Mouse (Mus musculus): Measurements from ENCODE around the gene Ptprj. TPM values are rescaled to one million over a fixed set of nuclear protein-coding genes. Genes with fewer than 3 reads are reported as not detected.

The Ptprj gene
- polyA plus RNA-seq, 1 experiment from 2014 or later = 5.4 TPM

DNA sequence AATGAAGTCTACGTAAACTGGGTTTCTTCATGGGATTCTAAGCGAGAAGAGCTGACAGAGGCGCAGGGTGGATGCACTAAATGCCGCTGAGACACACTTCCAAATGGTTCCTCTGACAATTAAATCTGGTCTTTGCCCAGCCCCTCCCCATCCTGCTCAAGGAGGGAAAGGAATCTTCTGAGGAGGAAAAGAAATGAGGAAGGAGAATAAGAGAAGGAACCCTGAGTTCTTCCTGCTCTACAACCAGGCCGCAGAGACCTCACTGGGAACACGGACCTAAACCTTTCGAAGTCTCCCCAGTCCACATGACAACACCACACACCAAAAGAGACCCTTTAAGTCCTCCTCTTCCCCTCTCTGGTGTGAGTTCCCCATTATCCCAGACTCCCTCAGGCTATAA lies 101.9 kb downstream of the Ptprj start:
- ATAC-seq = no peak
- H3K27me3 ChIP-seq (ENCODE audit: control insufficient read depth, insufficient read depth, low read depth, low read length) = no peaks in the 10 kb centered on the region
- WGBS = 87% methylated on average over 7 of the region's 7 CpGs
- peaks cover 4% of the 10 kb centered on the region; the same call in 1 of the 2 replicates for H3K4me1 ChIP-seq (ENCODE audit: control insufficient read depth, insufficient read depth, low read length)
- no peak overlapping the region for H3K4me2 ChIP-seq (ENCODE audit: low read length)
- no peak overlapping the region for H3K9ac ChIP-seq (ENCODE audit: low read depth, low read length)
- H3K9me3 ChIP-seq (replicated peaks; ENCODE audit: control insufficient read depth, low read length, poor library complexity, severe bottlenecking) = no peaks in the 10 kb centered on the region
- no peak overlapping the region for H3K4me3 ChIP-seq (ENCODE audit: low read depth, low read length)
- no peak overlapping the region for H3K27ac ChIP-seq (ENCODE audit: low read length)
- no peaks in the 10 kb centered on the region for H3K36me3 ChIP-seq (ENCODE audit: control insufficient read depth, insufficient read depth, low read length)

DNA sequence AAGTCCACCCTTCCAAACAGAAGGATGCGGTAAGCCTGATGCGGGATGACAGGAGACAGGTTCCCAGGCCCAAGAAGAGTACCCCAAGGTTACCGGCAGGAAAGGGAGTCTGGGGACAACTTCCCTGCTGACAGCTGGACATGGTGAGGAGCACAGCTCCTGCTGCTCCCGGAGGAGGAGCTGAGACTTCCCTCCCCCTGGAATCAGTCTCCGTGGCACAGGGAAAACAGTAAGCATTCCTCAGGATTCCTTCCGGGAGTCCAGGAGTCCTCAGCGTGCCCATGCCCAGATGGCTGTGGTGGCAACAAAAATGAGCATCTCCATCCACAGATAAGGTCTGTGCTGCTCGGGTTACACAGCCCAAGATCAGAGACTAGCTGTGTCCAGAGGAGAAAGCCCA lies 102.8 kb downstream of the Ptprj start:
- no peak overlapping the region for H3K4me3 ChIP-seq (ENCODE audit: low read depth, low read length)
- H3K4me2 ChIP-seq (ENCODE audit: low read length) = no peak overlapping the region
- no peak overlapping the region for H3K27ac ChIP-seq (ENCODE audit: low read length)
- H3K36me3 ChIP-seq (ENCODE audit: control insufficient read depth, insufficient read depth, low read length) = no peaks in the 10 kb centered on the region
- H3K4me1 ChIP-seq (ENCODE audit: control insufficient read depth, insufficient read depth, low read length) = peaks cover 4% of the 10 kb centered on the region; the same call in 1 of the 2 replicates
- no peaks in the 10 kb centered on the region for H3K27me3 ChIP-seq (ENCODE audit: control insufficient read depth, insufficient read depth, low read depth, low read length)
- no peaks in the 10 kb centered on the region for H3K9me3 ChIP-seq (replicated peaks; ENCODE audit: control insufficient read depth, low read length, poor library complexity, severe bottlenecking)
- WGBS = 37% methylated on average over 8 of the region's 8 CpGs
- H3K9ac ChIP-seq (ENCODE audit: low read depth, low read length) = no peak overlapping the region
- ATAC-seq = no peak

DNA sequence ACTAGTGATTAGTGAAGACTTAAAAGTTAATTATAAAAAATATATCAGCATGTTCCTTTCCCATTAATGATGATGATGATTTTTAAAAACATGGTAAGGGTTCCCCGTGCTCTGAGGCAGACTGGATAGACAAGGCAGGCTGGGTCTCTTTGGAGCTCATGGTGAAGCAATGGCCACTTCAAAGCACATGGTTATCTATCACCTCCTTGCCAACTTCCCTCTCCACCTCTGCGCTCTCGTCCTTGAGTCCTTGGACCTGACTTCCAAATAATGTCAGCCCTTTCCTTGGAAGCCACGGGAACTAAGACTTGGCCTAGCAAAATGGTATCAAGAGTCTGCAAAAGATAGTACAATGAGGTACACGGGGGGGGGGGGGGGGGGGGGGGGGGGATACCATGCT lies 103.7 kb downstream of the Ptprj start:
- H3K27ac ChIP-seq (ENCODE audit: low read length) = no peak overlapping the region
- no peaks in the 10 kb centered on the region for H3K9me3 ChIP-seq (replicated peaks; ENCODE audit: control insufficient read depth, low read length, poor library complexity, severe bottlenecking)
- H3K4me3 ChIP-seq (ENCODE audit: low read depth, low read length) = no peak overlapping the region
- H3K4me1 ChIP-seq (ENCODE audit: control insufficient read depth, insufficient read depth, low read length) = peaks cover 4% of the 10 kb centered on the region; the same call in 1 of the 2 replicates
- no peaks in the 10 kb centered on the region for H3K27me3 ChIP-seq (ENCODE audit: control insufficient read depth, insufficient read depth, low read depth, low read length)
- no peak overlapping the region for H3K4me2 ChIP-seq (ENCODE audit: low read length)
- 85% methylated on average over 4 of the region's 5 CpGs for WGBS
- H3K9ac ChIP-seq (ENCODE audit: low read depth, low read length) = no peak overlapping the region
- no peak for ATAC-seq
- H3K36me3 ChIP-seq (ENCODE audit: control insufficient read depth, insufficient read depth, low read length) = no peaks in the 10 kb centered on the region

DNA sequence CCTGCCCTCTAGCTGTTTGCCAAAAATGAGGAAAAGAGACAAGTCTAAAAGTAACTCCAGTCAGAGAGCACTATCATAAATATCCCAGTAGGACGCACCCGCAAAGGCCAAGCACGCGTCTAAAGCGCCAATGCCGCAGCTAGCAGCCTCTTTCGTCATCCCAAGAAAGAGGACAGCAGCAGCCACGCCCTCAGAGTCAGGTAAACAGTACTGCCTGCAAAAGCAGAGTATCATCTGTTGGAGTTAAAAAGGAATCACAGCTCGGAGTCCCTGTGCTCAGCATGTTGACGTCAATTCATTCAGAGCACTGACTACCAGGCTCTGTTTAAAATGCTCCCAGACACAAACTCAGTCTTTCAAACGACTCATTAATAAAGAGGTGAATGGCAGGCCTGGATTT lies 104.1 kb downstream of the Ptprj start:
- Histone ChIP-seq H3K27ac (ENCODE audit: low read length) (no peak overlapping the region), H3K36me3 (ENCODE audit: control insufficient read depth, insufficient read depth, low read length) (no peaks in the 10 kb centered on the region), H3K4me3 (ENCODE audit: low read depth, low read length) (no peak overlapping the region), H3K9ac (ENCODE audit: low read depth, low read length) (no peak overlapping the region), H3K9me3 (replicated peaks; ENCODE audit: control insufficient read depth, low read length, poor library complexity, severe bottlenecking) (no peaks in the 10 kb centered on the region), H3K4me2 (ENCODE audit: low read length) (no peak overlapping the region), H3K27me3 (ENCODE audit: control insufficient read depth, insufficient read depth, low read depth, low read length) (no peaks in the 10 kb centered on the region), H3K4me1 (ENCODE audit: control insufficient read depth, insufficient read depth, low read length) (peaks cover 4% of the 10 kb centered on the region; the same call in 1 of the 2 replicates)
- 84% methylated on average over 11 of the region's 11 CpGs for WGBS
- no peak for ATAC-seq

DNA sequence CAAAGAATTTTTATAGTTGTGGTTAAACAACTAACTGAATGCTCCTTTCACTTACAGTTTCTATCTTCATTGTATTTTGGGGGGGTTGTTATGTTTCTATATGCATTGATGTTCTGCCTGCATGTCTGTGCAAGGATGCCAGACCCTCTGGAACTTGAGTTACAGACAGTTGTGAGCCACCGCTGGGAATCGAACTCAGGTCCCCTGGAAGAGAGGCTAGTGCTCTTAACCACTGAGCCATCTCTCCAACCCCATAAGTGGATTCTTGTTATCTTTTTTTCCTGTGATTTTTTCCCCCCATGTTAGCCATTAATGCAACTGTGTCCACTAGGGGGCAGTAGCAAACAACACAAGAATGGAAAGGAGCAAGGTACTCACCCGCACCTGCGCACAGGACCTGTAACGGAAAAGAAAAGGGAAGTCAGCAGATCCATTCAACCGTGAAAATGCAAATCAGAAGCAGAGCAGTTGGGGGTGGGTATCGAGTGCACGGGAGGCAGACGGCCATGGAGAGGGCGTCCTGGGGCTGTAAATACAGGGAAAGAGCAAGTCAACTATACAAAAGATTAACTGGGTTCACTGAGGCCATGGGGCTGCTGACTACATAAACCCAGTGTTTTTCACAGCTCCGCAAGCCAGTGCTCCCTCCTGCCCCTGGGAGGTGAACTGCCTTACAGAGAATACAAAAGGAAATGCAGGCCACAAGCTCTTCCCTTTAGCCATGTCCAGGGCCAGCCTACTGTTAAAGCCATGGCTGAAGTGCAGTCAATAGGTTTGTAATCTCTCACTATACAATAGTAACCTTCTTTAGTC lies 105.6 kb downstream of the Ptprj start:
- Histone ChIP-seq H3K4me3 (ENCODE audit: low read depth, low read length) (peak overlapping the region; percentile 30), H3K4me2 (ENCODE audit: low read length) (peak overlapping the region; percentile 50), H3K27ac (ENCODE audit: low read length) (peak overlapping the region; percentile 79), H3K27me3 (ENCODE audit: control insufficient read depth, insufficient read depth, low read depth, low read length) (no peaks in the 10 kb centered on the region), H3K9me3 (replicated peaks; ENCODE audit: control insufficient read depth, low read length, poor library complexity, severe bottlenecking) (no peaks in the 10 kb centered on the region), H3K36me3 (ENCODE audit: control insufficient read depth, insufficient read depth, low read length) (no peaks in the 10 kb centered on the region), H3K4me1 (ENCODE audit: control insufficient read depth, insufficient read depth, low read length) (peaks cover 4% of the 10 kb centered on the region; the same call in 1 of the 2 replicates), H3K9ac (ENCODE audit: low read depth, low read length) (peak overlapping the region; percentile 22; the same call in 1 of the 2 replicates)
- 5% methylated on average over 11 of the region's 11 CpGs for WGBS
- peak; percentile 94 for ATAC-seq

DNA sequence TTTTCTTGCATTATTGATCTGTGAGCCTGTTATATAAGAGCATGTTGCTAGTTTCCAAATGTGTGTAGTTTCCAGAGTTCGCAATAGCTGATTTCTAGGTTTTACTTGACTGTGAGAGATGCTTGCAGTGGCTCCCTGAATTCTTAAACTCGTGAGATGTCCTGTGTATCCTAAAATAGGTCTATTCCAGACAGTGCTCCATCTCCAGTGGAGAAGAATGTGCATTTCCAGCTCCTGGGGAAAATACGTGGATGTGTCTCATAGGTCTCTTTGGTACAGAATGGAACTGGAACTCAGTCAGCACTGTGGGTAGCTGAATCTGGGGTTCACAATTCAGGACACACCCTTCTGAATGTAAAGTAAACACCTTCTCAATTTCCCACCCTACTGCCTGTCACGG lies 107.7 kb downstream of the Ptprj start:
- ATAC-seq = no peak
- 85% methylated on average over 4 of the region's 4 CpGs for WGBS
- H3K9me3 ChIP-seq (replicated peaks; ENCODE audit: control insufficient read depth, low read length, poor library complexity, severe bottlenecking) = no peaks in the 10 kb centered on the region

DNA sequence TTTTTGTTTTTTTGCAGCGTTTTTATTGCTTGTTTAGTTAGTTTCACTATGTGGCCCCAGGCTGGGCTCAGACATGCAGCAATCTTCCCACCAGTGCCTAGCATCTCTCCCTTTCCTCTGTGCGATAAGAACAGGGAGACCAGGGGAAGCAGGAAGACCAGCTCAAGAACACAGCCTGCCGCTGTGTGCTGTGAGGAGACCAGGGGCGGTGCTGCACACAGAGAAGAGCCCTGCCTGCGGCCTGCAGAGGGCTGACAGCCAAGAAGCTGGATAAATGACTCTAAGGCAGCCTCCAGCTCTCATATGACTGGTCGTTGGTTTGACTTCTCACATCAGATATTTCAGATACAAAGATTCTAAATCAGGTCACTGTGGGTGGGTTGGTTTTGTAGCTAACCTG lies 110.3 kb downstream of the Ptprj start:
- Histone ChIP-seq H3K27ac (ENCODE audit: low read length) (no peak overlapping the region), H3K4me3 (ENCODE audit: low read depth, low read length) (no peak overlapping the region), H3K9me3 (replicated peaks; ENCODE audit: control insufficient read depth, low read length, poor library complexity, severe bottlenecking) (no peaks in the 10 kb centered on the region), H3K36me3 (ENCODE audit: control insufficient read depth, insufficient read depth, low read length) (no peaks in the 10 kb centered on the region), H3K9ac (ENCODE audit: low read depth, low read length) (no peak overlapping the region), H3K4me2 (ENCODE audit: low read length) (no peak overlapping the region), H3K4me1 (ENCODE audit: control insufficient read depth, insufficient read depth, low read length) (peaks cover 2% of the 10 kb centered on the region; the same call in 1 of the 2 replicates), H3K27me3 (ENCODE audit: control insufficient read depth, insufficient read depth, low read depth, low read length) (no peaks in the 10 kb centered on the region)
- 50% methylated on average over 6 of the region's 6 CpGs for WGBS
- no peak for ATAC-seq

More for the DNA sequence above, 107.7 kb downstream of the Ptprj start:
- peaks cover 4% of the 10 kb centered on the region; the same call in 1 of the 2 replicates for H3K4me1 ChIP-seq (ENCODE audit: control insufficient read depth, insufficient read depth, low read length)
- no peak overlapping the region for H3K27ac ChIP-seq (ENCODE audit: low read length)
- no peak overlapping the region for H3K9ac ChIP-seq (ENCODE audit: low read depth, low read length)
- no peaks in the 10 kb centered on the region for H3K27me3 ChIP-seq (ENCODE audit: control insufficient read depth, insufficient read depth, low read depth, low read length)
- no peaks in the 10 kb centered on the region for H3K36me3 ChIP-seq (ENCODE audit: control insufficient read depth, insufficient read depth, low read length)
- no peak overlapping the region for H3K4me3 ChIP-seq (ENCODE audit: low read depth, low read length)
- no peak overlapping the region for H3K4me2 ChIP-seq (ENCODE audit: low read length)

DNA sequence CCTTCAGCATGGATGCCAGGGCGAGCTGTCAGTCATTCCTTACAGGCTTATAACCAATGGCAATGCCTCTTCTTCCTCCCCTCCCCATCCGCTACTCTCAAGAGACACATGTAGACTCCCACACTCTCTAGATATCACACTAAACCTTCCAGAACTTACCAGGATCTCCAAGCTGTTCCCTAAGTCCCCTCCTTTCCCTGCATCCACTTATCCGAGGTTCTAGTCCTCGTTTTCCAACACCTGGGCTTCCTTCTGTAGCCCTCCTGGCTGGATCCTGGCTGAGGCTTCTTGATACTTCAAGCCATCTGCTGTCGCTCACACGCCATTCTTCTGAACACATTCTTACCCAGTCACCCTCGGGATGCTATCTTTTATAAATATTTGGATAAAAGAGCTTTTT lies 114.0 kb downstream of the Ptprj start:
- H3K27me3 ChIP-seq (ENCODE audit: control insufficient read depth, insufficient read depth, low read depth, low read length) = no peaks in the 10 kb centered on the region
- ATAC-seq = no peak
- 89% methylated on average over 7 of the region's 7 CpGs for whole genome bisulfite sequencing

DNA sequence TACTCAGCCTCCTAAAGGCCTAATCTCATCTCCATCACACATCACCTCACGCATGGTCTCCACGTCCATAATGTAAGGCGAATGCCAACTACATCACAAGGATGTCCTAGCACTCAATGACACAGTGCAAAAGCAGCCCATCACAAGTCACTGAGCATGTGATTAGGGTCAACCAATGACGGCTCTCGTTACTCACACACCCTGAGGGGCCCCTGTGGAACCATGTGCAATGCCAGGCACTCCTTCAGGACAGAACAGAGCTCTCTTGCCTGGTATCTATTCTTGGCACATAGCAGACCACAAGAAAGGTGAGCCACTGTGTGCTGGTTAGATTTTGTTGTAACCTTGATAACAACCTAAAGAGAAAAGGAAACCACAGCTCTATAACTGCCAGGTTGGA lies 116.7 kb downstream of the Ptprj start:
- no peaks in the 10 kb centered on the region for H3K27me3 ChIP-seq (ENCODE audit: control insufficient read depth, insufficient read depth, low read depth, low read length)
- no peak overlapping the region for H3K9ac ChIP-seq (ENCODE audit: low read depth, low read length)
- no peaks in the 10 kb centered on the region for H3K4me1 ChIP-seq (ENCODE audit: control insufficient read depth, insufficient read depth, low read length)
- no peak overlapping the region for H3K27ac ChIP-seq (ENCODE audit: low read length)
- no peak for ATAC-seq
- 97% methylated on average over 5 of the region's 5 CpGs for WGBS
- no peaks in the 10 kb centered on the region for H3K9me3 ChIP-seq (replicated peaks; ENCODE audit: control insufficient read depth, low read length, poor library complexity, severe bottlenecking)
- H3K4me2 ChIP-seq (ENCODE audit: low read length) = no peak overlapping the region
- no peak overlapping the region for H3K4me3 ChIP-seq (ENCODE audit: low read depth, low read length)
- peaks cover 10% of the 10 kb centered on the region for H3K36me3 ChIP-seq (ENCODE audit: control insufficient read depth, insufficient read depth, low read length)

More for the DNA sequence above, 114.0 kb downstream of the Ptprj start:
- H3K9ac ChIP-seq (ENCODE audit: low read depth, low read length) = no peak overlapping the region
- no peak overlapping the region for H3K4me2 ChIP-seq (ENCODE audit: low read length)
- H3K4me1 ChIP-seq (ENCODE audit: control insufficient read depth, insufficient read depth, low read length) = no peaks in the 10 kb centered on the region
- H3K9me3 ChIP-seq (replicated peaks; ENCODE audit: control insufficient read depth, low read length, poor library complexity, severe bottlenecking) = no peaks in the 10 kb centered on the region
- H3K27ac ChIP-seq (ENCODE audit: low read length) = no peak overlapping the region
- H3K36me3 ChIP-seq (ENCODE audit: control insufficient read depth, insufficient read depth, low read length) = peaks cover 3% of the 10 kb centered on the region; the same call in 1 of the 2 replicates
- H3K4me3 ChIP-seq (ENCODE audit: low read depth, low read length) = no peak overlapping the region

Data from midbrain, embryonic 16.5 days (tissue).